Mouse (Mus musculus) MEL-GATA-1-ER (cell line): ENCODE measurements around the gene Llgl2.
"Not testable (repeated sequence)": the region's sequence is repeated elsewhere in the genome, so short reads cannot be mapped to it uniquely, and the experiment has no call there.

ENCODE experiments used
- DNase-seq: peaks from one replicate; pipeline ENCODE4 v3.0.0-alpha.2; 2012; ENCODE audit warnings: low read depth; ENCODE audit errors: extremely low read depth

Gene Llgl2

GRCm38 (mm10) chr11:115833021-115833513 lies 9.2 kb downstream of the Llgl2 start:
- no peak for DNase-seq

DNA sequence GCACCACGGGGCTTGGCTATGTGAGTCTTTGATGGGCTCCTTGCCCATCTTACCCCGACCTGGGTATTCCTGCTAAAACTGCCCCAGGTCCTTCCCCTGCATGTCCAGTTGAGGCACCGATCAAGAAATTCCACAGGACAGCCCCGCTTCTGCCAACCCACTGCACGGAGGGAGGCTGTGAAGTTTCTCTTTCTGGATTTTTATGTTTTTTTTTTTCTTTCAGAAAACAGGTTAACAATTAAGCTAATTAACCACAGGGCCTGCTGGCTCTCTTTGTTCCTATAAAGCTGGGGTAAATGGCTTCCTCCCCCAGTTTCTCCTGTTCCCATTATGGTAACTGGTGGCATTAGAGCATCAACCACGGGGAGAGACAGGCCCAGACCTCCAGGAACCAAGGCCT lies 10.2 kb downstream of the Llgl2 start:
- no peak for DNase-seq

GRCm38 (mm10) chr11:115836656-115837395 lies 13.0 kb downstream of the Llgl2 start:
- no peak for DNase-seq

DNA sequence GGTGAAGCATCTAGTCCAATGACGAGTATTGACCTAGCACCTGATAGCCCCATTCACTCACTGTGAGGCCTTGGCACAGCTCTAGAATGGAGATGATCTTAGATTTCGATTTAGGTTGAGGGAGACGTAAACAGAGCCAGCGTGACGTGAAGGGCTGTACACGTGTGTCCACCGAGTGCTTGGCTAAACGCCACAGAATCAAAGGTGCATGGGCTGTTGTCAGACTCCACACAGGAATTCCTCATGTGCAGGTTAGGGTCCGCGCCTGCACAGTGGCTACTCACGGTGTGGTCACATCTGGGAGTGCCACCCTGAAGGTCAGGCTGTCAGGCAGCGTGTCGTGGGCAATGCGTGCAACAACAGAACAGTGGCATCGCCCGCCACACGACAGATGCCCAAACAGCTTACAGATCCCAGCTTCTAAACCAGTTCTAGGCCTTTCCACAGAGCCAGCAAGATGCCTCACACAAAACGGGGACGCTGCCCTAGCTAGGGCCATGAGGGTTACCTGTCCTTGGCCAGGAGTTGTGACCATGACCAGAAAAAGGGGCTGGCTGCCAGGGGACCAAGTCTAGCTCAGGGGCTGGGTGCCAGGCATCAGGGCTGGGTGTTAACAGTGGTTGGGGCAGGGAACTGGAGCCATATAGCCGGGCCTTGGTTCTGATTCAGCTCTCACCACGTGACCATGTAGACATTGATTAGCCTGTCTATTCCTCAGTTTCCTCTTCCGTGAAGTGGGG lies 13.9 kb downstream of the Llgl2 start:
- DNase-seq: no peak

DNA sequence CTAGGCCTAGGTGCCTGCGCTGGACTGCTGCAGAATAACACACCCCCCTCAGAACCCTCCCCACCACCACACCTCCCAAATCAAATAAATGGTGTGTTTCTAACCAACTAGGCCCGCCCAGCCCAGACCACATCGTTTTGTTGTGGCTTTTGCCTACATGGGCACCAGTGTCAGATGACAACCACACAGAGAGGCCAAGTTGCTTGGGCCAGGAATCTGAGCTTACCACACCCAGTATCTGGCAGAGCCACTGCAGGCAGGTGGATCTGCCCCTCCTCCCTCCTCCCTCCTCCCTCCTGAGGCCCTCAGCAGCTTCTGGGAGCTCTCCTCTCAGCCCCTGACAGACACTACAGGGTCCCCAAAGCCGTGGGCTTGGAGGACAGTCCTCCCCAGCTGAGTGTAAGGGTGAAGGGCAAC lies 15.1 kb downstream of the Llgl2 start:
- no peak for DNase-seq

- no peak for DNase-seq
Observed at GRCm38 (mm10) chr11:115839732-115840131, 15.9 kb downstream of the Llgl2 start.

DNA sequence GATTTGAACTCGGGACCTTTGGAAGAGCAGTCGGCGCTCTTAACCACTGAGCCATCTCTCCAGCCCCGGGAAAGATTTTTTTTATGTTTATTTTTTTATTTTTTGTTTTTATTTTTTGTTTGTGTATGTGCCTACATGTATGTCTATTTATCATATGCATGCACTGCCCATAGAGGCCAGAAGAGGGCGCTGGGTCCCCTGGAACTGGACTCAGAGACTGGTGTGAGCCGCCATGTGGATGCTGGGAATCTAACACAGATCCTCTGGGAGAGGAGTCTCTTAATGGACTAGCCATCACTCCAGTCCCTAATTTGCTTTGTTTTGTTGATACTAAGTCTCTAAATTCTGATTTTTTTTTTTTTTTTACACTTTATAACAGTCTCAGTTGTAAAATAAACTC lies 17.2 kb downstream of the Llgl2 start:
- no peak for DNase-seq

- DNase-seq: peak; percentile 87
Observed at GRCm38 (mm10) chr11:115841961-115842550, 18.2 kb downstream of the Llgl2 start.

DNA sequence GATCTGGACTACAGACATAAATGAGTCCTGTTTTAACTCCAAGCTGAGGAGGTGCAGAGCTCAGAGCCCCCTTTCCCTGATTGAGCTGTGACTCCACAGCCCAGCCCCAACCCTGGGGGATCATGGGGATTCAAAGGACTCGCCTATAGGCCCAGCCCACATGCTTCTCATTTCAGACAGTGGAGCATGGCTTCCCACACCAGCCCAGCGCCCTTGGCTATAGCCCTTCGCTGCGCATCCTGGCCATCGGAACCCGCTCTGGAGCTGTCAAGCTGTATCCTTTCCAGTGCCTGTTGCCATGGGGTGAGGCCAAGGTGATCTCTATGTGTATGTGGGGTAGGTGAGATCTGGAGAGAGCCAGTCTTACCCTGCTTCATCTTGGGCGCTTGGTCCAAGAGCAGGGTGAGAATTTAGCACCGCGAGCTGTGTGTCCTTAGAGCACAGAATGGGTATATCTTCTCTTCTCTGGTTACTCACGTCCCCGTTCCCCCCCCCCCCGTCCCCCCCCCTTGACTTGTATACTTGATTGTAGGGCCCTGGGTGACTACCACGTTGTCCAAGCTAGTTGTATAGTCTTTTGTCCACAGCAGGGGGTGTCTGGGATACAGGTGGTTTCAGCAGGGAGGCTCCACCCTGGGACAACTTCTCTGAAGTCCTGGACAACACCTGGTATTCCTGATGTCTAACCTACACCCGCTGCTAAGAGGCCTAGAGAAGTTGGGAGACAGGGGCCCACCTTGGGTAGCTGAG lies 19.5 kb downstream of the Llgl2 start:
- DNase-seq: no peak

GRCm38 (mm10) chr11:115843891-115844239 lies 20.0 kb downstream of the Llgl2 start:
- no peak for DNase-seq

DNA sequence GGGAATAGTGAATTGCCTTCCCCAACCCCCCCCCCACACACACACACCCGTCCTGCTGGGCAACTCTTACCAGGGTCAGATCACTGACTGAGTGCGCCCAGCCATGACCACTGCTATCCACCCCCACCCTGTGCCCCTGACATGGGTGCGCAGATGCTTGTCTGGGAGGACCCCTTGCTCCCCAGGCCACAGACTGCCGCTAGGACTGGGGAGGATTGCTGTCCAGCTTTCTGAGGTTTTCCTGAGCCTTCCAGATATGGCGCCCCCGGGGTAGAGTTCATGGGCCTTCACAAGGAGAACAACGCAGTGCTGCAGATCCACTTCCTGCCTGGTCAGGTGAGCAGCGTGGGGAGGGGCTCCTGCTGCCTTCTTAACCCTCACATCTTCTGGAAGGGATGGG lies 20.4 kb downstream of the Llgl2 start:
- DNase-seq: no peak

GRCm38 (mm10) chr11:115845819-115846218 lies 22.0 kb downstream of the Llgl2 start:
- DNase-seq: no peak

- no peak for DNase-seq
Observed at GRCm38 (mm10) chr11:115854674-115855073, 30.8 kb downstream of the Llgl2 start.

DNA sequence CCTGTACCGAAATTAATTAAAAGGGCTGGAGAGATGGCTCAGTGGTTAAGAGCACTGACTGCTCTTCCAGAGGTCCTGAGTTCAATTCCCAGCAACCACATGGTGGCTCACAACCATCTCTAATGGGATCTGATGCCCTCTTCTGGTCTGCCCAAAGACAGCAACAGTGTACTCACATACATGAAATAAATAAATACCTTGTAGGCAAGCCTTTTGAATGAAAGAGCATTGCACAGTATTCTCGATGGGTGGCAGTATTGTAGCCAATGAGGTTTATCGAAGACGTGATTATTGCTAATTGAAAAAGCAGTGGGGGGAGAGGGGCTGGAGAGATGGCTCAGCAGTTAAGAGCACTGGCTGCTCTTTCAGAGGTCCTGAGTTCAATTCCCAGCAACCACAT lies 33.3 kb downstream of the Llgl2 start:
- not testable (repeated sequence) for DNase-seq

GRCm38 (mm10) chr11:115857936-115858335 lies 34.1 kb downstream of the Llgl2 start:
- DNase-seq: no peak

DNA sequence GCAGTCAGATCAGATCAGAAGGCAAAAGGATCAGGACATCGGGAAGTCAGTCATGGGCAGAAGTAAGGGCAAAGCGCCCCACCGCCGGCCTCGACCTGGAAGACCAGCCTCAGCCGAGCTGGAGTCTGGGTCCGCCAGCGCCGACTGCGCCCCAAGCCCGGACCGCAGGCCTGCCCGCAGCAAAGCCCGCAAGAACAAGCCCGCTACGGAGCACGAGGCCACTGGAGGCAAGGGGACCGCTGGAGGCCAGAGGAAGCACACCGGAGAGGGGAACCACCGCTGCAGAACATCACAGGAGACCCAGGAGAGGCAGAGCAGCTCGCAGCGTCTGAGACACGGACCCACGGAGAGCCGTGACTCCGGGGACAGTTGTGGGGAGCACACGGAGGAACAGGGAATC lies 34.5 kb downstream of the Llgl2 start, which contains the start of gene Myo15b:
TSS of gene Myo15b (plus strand) at position 53 of the 400 bp plus-strand sequence.
- DNase-seq: no peak

- DNase-seq: peak; percentile 39
Observed at GRCm38 (mm10) chr11:115859143-115859945, 35.5 kb downstream of the Llgl2 start.

DNA sequence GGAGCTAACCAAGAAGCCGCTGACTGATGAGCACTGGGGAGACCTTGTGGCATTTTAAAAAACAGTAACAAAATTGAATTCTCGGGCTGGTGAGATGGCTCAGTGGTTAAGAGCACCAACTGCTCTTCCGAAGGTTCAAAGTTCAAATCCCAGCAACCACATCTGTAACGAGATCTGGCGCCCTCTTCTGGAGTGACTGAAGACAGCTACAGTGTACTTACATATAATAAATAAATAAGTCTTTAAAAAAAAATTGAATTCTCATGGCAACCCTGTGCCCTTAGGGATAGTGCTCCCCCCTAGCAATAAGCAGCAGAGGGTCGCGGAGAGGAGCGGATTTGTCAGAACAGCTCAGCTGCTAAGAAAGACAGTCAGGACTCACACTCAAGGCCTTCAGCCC lies 40.0 kb downstream of the Llgl2 start:
- no peak for DNase-seq

- no peak for DNase-seq
Observed at GRCm38 (mm10) chr11:115869393-115869792, 45.5 kb downstream of the Llgl2 start.

DNA sequence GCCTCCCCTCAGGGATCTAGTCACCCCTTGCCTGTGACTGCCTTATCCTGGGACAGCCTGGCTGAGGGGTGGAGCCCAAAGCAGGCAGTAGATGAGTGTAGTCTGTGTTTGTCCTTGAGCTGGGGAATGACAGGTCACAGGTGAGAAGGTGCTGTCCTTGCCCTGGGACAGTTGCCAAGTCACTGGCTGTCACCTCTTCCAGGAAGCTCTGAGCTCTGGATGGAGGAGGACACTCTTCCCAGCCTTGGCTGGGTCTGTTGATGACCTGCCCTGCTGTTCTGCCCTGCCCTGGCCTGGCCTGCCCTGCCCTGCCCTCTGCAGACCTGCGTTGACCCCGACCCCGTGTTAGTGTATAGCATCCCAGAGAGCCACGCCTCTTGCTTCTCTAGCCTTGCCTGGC lies 48.6 kb downstream of the Llgl2 start:
- DNase-seq: no peak

DNA sequence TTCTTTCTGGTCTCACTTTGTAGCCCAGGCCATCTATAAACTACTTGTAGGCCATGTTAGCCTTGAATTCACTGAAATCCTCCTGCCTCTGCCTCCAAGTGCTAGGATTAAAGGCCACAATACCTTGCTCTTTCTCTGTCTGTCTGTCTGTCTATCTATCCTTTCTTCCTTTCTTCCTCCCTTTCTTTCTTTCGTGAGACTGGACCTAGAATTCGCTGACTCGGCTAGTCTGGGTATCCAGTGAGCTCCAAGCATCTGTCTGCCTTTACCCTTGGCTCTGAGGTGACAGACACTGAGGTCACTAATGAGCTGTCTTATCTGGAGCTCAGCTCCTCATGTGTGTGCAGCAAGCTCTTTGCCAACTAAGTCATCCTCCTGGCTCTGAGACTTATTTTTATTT lies 52.1 kb downstream of the Llgl2 start:
- no peak for DNase-seq
